Mouse (Mus musculus): ENCODE measurements around the gene Prc1.

DNA sequence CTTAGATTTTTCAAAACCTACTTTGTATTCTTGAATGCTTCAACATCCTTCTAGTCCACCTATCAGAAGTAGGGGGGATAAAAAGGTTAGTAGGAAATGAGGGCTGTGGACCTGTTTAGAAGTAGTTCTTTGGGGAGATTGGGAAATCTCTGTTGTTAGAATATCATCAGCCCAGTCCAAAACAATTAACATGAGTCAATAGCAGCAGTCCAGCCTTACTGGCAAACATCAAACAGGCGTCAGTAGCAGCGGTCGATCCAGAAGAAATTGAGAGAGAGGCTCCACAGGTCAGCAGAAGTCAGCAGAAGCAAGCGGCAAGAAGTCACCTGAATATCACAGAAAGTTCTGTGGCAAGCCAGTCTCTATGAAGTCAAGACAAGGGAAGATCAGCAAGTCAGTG, 49.4 kb upstream of the Prc1 start:
- TF ChIP-seq POLR2A (IDR thresholded peaks at IDR 0.05; ENCODE audit: borderline replicate concordance, extremely low read depth, insufficient read depth, insufficient read length, poor library complexity, severe bottlenecking) (no peak), CTCF (IDR thresholded peaks at IDR 0.05; ENCODE audit: borderline replicate concordance, extremely low read depth, insufficient read depth, insufficient read length) (no peak)
